Mouse (Mus musculus) Muller cell, postnatal 12 days (primary cell): ENCODE results near the gene Pradc1.

Experiments
- DNase-seq: peaks from one replicate; pipeline ENCODE4 v3.0.0-alpha.2; 2015; ENCODE audit errors: inconsistent ontology term

The Pradc1 gene

DNA sequence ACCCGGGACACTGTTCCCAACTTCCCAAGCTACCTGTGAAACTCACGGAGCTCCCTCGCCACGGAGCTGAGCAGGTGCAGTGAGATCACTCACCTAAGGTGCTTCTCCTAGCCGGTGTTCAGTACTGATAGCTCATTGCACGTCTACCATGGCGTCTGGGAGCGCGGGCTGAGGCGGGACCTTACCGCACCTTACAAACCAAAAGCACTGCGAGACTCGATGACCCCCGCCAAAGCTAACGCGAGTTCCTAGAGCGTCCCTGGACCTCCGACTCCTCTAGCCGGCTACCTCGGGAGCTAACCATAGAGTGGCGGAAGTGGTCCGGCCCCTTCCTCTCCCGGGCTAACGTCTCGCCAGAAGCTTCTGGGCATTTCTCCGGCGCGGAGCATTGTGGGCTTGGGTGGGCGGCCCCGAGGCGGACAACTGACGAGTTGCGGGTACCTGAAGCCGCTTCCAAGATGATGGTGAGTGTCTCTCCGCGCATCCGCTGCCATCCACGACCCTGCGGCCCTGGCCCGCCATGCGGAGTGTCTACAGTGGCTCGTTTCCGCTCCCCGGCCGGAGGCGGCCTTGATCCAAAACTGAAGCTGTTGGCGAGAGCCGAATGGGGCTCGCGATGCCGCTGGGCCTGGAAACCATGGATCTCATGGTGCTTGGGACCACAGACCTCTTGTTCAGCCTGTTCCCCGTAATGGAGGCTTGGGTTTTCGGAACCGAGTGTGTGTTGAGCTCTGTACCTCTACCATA lies at the start of gene Pradc1:
Pradc1 (minus strand) TSS at position 307 of the 747 bp plus-strand sequence.
- peak; percentile 98 for DNase-seq

- DNase-seq = no peak
Measured at GRCm38 (mm10) chr6:85500416-85500815, 48.6 kb upstream of the Pradc1 start.

DNA sequence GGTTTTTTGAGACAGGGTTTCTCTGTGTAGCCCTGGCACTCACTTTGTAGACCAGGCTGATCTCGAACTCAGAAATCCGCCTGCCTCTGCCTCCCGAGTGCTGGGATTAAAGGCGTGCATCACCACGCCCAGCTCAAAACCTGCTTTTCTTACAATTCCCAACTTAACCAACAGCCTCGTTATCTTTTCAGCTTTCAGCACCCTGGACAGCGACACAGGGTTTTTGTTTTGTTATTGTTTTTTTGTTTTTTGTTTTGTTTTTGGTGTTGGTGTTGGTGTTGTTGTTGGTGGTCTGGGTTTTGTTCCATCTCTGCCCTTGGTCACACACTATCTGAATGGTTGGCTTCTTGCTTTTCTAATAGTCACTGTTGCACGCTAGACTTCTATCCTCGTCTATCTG lies 46.4 kb upstream of the Pradc1 start:
- DNase-seq = no peak

DNA sequence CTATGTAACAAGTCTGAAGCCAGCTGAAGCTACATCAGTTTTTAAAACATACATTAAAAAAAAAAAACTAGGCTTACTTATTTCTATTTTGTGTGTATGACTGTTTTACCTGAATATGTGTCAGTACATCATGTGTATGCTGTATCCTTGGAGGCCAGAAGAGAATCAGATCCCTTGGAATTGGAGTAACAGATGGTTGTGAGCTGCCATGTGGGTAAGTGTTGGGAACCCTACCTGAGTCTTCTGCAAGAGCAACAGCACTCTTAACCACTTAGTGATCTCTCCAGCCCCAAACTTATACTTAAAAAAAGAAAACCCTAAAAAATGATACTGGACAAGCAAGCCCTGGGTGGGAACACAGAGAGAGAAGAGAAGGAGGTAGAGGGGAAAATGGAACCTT lies 45.2 kb upstream of the Pradc1 start:
- no peak for DNase-seq

DNA sequence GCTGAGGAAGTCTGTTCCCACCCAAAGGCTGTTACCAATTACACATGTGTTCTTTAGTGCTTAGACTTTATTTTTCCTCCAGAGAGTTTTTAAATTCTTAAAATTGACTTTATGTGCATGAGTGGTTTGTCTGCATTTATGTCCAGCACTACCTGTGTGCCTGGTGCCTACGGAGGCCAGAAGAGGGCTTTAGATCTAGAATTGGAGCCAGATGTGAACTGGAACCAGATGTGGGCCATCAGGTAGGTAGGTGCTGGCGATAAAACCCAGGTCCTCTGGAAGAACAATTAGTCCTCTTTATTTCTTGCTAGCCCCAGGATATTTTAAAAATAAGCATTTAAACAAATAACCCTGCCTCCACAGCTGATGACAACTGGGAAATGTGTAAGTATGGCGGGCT lies 39.8 kb upstream of the Pradc1 start:
- no peak for DNase-seq

DNA sequence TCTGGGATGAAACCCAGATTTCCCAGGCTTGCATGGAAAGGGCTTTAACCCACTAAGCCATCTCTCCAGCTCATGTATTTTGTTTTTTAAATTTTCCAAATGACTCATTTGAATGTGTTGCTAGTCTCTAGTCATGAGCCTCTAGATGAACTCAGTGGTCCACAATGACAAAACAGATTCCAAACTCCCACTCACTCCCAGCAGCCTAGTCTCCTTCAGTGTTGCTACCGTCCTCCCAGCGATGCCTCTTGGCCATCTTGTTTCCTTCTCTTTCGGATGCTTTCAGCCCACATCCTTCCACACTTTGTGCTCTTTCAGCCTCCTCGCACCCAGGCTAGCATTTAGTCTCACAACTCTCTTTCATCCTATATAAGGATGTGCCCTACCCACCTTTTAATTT lies 38.5 kb upstream of the Pradc1 start:
- DNase-seq = no peak

GRCm38 (mm10) chr6:85489717-85490116 lies 37.9 kb upstream of the Pradc1 start:
- no peak for DNase-seq

- DNase-seq = no peak
Measured at GRCm38 (mm10) chr6:85488510-85488909, 36.7 kb upstream of the Pradc1 start.

DNA sequence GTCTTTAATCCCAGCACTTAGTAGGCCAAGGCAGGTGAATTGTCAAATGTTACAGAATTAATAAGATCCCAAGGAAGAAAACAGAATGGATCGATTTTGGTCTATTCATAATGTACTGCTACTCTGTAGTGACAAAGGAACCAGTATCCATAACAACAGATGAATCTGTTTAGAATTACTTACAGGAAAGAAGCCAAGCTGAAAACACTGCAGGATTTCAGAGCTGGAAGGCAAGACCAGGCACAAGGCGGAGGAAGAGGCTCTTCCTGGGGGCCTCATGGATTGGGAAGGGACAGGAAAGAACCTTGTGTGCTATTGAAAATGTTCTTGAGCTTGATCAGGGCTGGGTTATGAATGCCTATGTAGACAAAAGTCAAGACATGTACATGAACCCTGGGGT lies 34.0 kb upstream of the Pradc1 start:
- DNase-seq = no peak

GRCm38 (mm10) chr6:85483843-85484721 lies 32.3 kb upstream of the Pradc1 start:
- peak; percentile 6 for DNase-seq

DNA sequence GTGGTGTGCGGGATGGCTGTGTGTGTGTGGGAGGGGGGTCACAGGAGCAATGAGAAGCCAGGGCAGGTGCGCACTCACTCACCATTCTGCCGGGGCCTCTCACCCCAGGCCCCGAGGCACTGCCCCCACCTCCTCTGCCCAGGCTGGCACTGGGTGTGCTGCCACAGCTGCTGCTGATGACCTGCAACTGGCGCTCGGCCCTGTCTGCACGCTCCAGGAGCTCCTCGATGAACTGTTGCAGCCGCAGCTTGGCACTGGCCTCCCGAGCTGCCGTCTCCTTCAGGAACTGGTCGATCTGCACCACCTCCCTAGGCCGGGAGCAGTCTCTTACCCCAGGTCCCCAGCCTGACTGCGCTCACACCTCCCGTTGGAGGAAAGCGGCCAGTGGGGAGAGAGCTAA lies 28.9 kb upstream of the Pradc1 start:
- DNase-seq = no peak

DNA sequence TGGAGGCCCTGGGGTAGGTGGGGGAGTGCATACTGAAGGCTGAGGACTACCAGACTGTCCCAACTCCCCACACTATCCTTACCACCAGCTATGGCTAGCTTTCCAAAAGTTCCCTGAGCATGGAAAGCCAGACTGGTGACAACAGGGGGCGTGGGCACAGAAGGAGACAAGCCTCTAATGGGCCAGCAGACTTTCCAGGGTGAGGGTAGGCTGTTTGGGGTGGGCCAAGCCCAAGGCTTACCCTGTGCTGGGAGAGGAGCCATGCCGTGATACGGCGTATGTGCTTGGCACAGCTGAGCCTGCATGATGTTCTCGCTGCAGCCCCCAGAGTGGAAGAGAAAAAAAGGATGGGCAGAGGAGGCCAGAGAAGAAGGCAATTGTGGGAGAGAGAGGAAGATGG lies 28.2 kb upstream of the Pradc1 start:
- DNase-seq = no peak

DNA sequence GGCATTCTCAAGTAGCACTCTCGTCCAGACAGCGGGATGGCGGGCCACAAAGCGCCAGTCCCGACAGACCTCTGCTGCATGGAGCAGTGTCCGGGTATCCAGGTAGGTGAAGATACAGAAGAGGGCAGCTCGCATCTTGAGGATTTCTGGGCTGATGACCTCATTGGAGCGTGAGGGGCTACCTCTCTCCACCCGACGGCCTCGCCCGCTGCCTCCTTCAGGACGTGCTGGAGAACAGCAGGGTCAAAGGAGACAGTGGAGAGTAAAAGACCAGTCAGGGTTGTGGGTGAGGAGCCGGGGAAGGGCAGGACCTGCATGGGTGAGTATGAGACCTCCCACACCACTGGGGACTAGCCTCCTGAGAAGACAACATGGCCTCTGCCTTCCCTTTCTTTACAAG lies 26.6 kb upstream of the Pradc1 start:
- no peak for DNase-seq

DNA sequence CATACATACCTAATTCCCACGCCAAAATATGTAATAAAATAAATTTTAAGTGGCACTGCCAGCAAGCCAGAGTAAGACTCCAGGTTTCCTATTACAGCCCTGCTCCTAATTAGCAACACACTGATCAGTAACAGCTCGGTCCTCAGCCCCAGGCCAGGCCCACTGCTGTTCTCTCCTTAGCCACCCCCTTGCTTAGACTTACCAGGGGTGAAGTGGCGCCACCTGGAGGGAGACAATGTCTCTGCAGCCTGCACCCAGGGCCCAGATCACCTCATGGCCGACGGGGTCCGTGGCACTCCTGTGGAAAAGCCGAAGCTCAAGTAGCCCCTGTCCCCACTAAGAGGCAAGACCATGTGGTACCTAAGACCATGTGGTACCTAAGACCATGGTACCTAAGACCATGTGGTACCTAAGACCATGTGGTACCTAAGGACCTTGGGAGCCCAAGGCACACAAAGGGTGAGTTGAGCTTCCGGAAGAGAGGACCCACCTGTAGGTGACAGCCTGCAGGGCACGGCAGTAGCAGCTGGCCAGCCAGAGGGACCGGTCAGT lies 25.7 kb upstream of the Pradc1 start:
- no peak for DNase-seq

DNA sequence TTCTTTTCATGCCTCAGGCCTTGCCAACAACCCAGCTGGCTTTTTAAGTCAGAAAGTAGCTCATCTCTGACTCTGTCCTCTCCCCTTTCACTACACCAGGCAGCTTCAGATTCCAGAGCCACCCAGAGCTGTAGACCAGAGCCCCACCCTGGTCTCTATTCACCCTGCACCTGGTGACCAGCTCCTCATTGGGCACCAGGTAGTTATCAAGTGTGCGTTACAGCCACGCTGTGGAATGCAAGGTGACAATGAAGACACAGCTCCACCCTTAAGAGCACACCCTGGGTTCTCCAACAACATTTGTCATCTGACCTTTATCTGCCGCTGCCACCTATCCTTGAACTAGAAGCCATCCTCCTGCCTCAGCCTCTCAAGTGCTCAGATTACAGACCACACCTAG lies 23.8 kb upstream of the Pradc1 start:
- DNase-seq = no peak

DNA sequence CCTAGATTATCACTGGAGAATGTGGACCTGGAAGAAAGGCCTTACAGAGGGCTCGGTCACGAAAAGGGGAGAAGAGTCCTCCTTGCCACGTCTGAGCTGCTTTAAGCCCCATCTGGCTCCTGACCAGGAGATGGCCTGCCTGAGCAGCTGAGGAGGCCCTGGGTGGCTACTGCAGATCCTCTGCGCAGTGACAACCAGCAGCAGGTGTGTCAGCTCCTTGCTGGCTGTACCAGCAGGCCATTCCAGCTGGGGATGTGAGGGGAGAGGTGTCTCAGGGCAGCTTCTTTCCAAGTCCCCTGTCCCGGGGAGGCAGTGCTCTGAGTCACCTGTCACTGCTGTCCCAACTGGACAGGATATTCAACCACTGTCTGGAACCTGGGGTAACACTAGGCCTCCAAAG lies 20.8 kb upstream of the Pradc1 start:
- no peak for DNase-seq

GRCm38 (mm10) chr6:85471962-85472361 lies 20.2 kb upstream of the Pradc1 start:
- DNase-seq = no peak

- DNase-seq = no peak
Measured at GRCm38 (mm10) chr6:85469660-85470430, 18.1 kb upstream of the Pradc1 start.

- DNase-seq = no peak
Measured at GRCm38 (mm10) chr6:85465381-85465780, 13.6 kb upstream of the Pradc1 start.

- DNase-seq = no peak
Measured at GRCm38 (mm10) chr6:85459621-85460020, 7.9 kb upstream of the Pradc1 start.

- peak; percentile 34 for DNase-seq
Measured at GRCm38 (mm10) chr6:85452816-85453215, 1.0 kb upstream of the Pradc1 start.

DNA sequence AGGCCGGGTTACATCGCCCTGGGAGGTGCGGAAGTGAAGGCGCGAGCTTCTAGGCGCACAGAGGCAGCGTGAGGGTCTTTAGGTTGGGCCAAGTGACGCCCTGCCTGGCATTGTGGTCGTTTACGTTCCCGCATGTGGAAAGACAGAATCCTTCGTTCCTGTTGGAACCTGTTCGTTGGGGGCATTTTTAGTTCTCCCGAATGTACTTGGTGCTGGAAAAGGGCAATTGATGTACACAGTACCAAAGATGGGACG lies 568 bp upstream of the Pradc1 start:
- DNase-seq = no peak
